Mouse (Mus musculus) embryonic facial prominence, embryonic 11.5 days (tissue): Measurements from ENCODE around the gene Sardh. TPM values are rescaled to one million over a fixed set of nuclear protein-coding genes. Genes with fewer than 3 reads are reported as not detected.

Source experiments
- polyA plus RNA-seq: library from polyadenylated mRNA; unstranded; fragments of >200 nt; fragmentation: Nextera tagmentation; extraction: Ambion mirVana; gene quantifications from 2 replicates; pipeline ENCODE4 v1.2.1, GENCODE M21; 2014

Sardh gene
- polyA plus RNA-seq, 1 experiment from 2014 or later, result 2.7 TPM

Other genes with a start within 250 kb of the Sardh start
- gene Cacfd1, start 238.4 kb downstream of the Sardh start, polyA plus RNA-seq, result 66.2 and 68.9 TPM in 2 replicates
- 0.84 and 1.2 TPM in 2 replicates for gene Slc2a6, start 220.3 kb downstream of the Sardh start, polyA plus RNA-seq
- gene Mymk, start 176.2 kb downstream of the Sardh start, polyA plus RNA-seq, result 2.3 and 4.0 TPM in 2 replicates
- gene Adamtsl2, start 169.0 kb downstream of the Sardh start, polyA plus RNA-seq, result 2.4 and 2.5 TPM in 2 replicates
- gene Fam163b, start 105.8 kb downstream of the Sardh start, polyA plus RNA-seq, result 0.11 TPM in 1 of 2 replicates, not detected in the other
- 0.28 and 0.29 TPM in 2 replicates for gene Dbh, start 83.1 kb downstream of the Sardh start, polyA plus RNA-seq
- gene Vav2, start 178.7 kb upstream of the Sardh start, polyA plus RNA-seq, result 5.2 and 6.2 TPM in 2 replicates
- gene Brd3os, start 194.0 kb upstream of the Sardh start, polyA plus RNA-seq, result 12.9 and 13.0 TPM in 2 replicates